Mouse (Mus musculus): Measurements from ENCODE around the gene Blmh. TPM values are rescaled to one million over a fixed set of nuclear protein-coding genes. Genes with fewer than 3 reads are reported as not detected.
A peak's percentile ranks its signal among the peaks of the same experiment; 100 is the strongest.

Blmh gene
- polyA plus RNA-seq, 1 experiment, result 7.2 TPM

DNA sequence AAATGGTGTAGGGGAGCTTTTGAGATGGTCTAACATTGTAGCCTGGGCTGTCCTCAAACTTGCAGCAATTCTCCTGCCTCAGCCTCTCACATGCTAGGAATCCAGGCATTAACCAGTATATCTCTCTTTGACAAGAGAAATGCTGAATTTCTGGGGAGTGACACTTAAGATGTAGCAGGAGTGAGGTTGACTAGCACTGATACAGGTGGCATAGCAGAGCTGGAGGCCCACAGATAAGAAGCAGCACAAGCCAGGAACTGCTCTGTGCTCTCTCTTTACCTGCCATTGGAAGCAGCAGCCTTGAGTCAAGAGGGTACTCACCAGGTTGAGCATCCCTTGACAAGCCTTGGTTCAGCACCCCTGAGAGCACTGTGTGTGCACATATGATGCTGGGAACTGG, 59.6 kb downstream of the Blmh start:
- H3K4me3 ChIP-seq (ENCODE audit: control insufficient read depth, low read depth, low read length), result no peak overlapping the region
- TF ChIP-seq POLR2A (IDR thresholded peaks at IDR 0.05; ENCODE audit: control insufficient read depth, low read depth, low read length) (no peak), CTCF (IDR thresholded peaks at IDR 0.05; ENCODE audit: control insufficient read depth, insufficient read depth, insufficient replicate concordance, low read depth, low read length) (no peak)
- no peaks in the 10 kb centered on the region for H3K27me3 ChIP-seq (ENCODE audit: control insufficient read depth, insufficient read depth, low read length)
- no peak overlapping the region for H3K27ac ChIP-seq (ENCODE audit: control insufficient read depth, insufficient read depth, low read depth, low read length)
- no peaks in the 10 kb centered on the region for H3K4me1 ChIP-seq (ENCODE audit: control insufficient read depth, insufficient read depth, low read length)
- H3K36me3 ChIP-seq (ENCODE audit: control insufficient read depth, insufficient read depth, low read length), result no peaks in the 10 kb centered on the region

DNA sequence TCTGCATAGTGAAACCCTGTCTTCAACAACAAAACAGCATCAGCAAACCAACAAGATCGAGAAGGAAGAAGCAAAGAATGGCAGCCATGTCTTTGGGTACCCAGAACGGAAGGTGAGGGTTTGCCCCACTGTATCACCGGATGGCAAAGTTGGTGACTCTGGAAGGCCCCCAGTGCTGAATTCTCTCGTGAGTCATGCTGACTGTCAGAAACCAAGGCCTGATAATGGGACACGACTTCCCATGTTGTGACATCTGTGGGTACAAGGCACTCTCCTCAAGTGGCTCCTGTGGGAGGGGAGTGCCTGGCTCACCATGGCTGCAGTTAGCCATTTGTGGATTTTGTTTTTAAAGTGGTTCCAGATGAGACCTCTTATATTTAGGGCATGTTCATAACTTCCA, 66.2 kb downstream of the Blmh start:
- Histone ChIP-seq H3K4me1 (ENCODE audit: control insufficient read depth, insufficient read depth, low read length) (no peaks in the 10 kb centered on the region; the same call in 1 of the 2 replicates), H3K27me3 (ENCODE audit: control insufficient read depth, insufficient read depth, low read length) (no peaks in the 10 kb centered on the region), H3K4me3 (ENCODE audit: control insufficient read depth, low read depth, low read length) (no peak overlapping the region), H3K27ac (ENCODE audit: control insufficient read depth, insufficient read depth, low read depth, low read length) (no peak overlapping the region), H3K36me3 (ENCODE audit: control insufficient read depth, insufficient read depth, low read length) (no peaks in the 10 kb centered on the region)
- no peak for TF ChIP-seq CTCF (IDR thresholded peaks at IDR 0.05; ENCODE audit: control insufficient read depth, insufficient read depth, insufficient replicate concordance, low read depth, low read length)
- TF ChIP-seq POLR2A (IDR thresholded peaks at IDR 0.05; ENCODE audit: control insufficient read depth, low read depth, low read length), result no peak

DNA sequence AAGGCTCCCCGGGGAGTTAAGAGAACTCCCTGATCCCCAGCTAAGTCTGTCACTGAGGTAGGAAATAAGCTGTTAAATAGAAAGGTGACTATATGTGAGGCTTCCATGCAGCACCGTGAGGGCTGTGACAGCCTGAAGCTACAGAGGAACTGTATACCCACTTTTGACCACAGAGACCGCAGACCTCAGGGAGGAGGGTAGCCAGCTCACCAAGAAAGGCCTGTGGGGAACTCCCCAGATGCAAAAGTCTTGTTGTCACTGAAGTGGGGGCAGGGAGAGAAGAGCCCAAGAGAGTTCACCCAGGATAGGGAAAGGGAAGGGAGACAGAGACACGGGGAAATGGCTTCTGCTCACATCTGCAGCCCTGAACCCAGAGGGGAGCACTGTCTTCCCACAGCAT, 68.3 kb downstream of the Blmh start:
- Histone ChIP-seq H3K4me3 (ENCODE audit: control insufficient read depth, low read depth, low read length) (no peak overlapping the region), H3K36me3 (ENCODE audit: control insufficient read depth, insufficient read depth, low read length) (no peaks in the 10 kb centered on the region), H3K4me1 (ENCODE audit: control insufficient read depth, insufficient read depth, low read length) (peaks cover 15% of the 10 kb centered on the region), H3K27ac (ENCODE audit: control insufficient read depth, insufficient read depth, low read depth, low read length) (no peak overlapping the region), H3K27me3 (ENCODE audit: control insufficient read depth, insufficient read depth, low read length) (no peaks in the 10 kb centered on the region)
- no peak for TF ChIP-seq POLR2A (IDR thresholded peaks at IDR 0.05; ENCODE audit: control insufficient read depth, low read depth, low read length)
- no peak for TF ChIP-seq CTCF (IDR thresholded peaks at IDR 0.05; ENCODE audit: control insufficient read depth, insufficient read depth, insufficient replicate concordance, low read depth, low read length)

DNA sequence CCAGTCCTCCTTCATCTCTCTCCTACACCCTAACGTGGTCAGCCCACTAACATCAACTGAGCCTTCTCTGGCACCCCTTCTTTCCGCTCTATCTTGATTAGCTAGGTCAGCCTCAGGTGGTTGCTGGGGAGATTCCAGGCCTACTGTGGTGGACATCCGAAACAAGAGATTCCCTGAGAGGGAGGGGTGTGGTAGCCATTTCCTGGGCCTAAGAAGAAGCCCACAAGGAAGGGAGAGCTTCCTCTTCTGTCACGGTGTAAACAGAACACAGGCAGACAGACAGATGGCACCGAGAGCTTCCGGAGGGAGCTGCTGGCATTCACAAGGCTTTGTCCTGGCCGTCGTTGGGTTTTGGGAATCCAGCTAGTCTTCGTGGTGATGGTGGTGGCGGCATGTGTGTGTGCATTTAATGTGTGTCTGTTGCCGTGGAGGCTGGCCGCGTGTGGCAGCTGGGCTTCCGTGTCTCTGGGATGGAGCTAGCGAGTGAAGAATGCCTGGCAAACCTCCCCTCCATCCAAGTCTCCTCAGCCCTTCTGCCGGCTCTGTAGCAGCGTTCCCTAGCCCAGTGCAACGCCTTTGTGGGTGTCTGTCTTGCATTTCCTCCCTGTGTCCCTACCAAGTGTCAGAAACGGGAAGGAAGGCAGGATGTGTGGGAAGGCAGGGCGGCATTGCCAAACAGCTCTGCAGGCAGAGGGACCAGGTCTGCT, 71.5 kb downstream of the Blmh start:
- 0 out of 2 replicates have a peak, but pooled peaks cover 2% of the 10 kb centered on the region for H3K27me3 ChIP-seq (ENCODE audit: control insufficient read depth, insufficient read depth, low read length)

DNA sequence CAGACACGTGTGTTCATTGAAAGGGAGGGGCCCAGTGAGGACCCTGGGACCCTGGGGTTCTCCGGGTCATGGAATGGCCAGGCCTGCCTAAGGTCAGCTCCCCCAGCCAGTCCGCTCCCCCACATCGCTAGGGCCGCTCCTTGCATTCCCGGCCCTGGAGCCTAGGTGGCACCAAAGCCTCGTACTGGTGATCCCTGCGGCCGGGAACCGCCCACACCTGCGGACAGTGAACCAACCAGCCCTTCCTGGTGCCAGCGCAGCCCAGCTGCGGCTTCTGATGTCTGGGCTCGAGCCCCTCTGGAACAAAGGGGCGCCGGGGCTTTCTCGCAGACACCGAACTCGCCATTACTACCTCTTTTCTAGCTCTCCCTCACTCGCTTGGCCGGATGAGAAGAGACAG, 72.7 kb downstream of the Blmh start:
- H3K27me3 ChIP-seq (ENCODE audit: control insufficient read depth, insufficient read depth, low read length), result 0 out of 2 replicates have a peak, but pooled peaks cover 2% of the 10 kb centered on the region

More for the DNA sequence above, 71.5 kb downstream of the Blmh start:
- no peak overlapping the region for H3K4me3 ChIP-seq (ENCODE audit: control insufficient read depth, low read depth, low read length)
- no peak for TF ChIP-seq POLR2A (IDR thresholded peaks at IDR 0.05; ENCODE audit: control insufficient read depth, low read depth, low read length)
- TF ChIP-seq CTCF (IDR thresholded peaks at IDR 0.05; ENCODE audit: control insufficient read depth, insufficient read depth, insufficient replicate concordance, low read depth, low read length), result no peak
- H3K27ac ChIP-seq (ENCODE audit: control insufficient read depth, insufficient read depth, low read depth, low read length), result no peak overlapping the region
- H3K4me1 ChIP-seq (ENCODE audit: control insufficient read depth, insufficient read depth, low read length), result peaks cover 22% of the 10 kb centered on the region
- H3K36me3 ChIP-seq (ENCODE audit: control insufficient read depth, insufficient read depth, low read length), result no peaks in the 10 kb centered on the region

DNA sequence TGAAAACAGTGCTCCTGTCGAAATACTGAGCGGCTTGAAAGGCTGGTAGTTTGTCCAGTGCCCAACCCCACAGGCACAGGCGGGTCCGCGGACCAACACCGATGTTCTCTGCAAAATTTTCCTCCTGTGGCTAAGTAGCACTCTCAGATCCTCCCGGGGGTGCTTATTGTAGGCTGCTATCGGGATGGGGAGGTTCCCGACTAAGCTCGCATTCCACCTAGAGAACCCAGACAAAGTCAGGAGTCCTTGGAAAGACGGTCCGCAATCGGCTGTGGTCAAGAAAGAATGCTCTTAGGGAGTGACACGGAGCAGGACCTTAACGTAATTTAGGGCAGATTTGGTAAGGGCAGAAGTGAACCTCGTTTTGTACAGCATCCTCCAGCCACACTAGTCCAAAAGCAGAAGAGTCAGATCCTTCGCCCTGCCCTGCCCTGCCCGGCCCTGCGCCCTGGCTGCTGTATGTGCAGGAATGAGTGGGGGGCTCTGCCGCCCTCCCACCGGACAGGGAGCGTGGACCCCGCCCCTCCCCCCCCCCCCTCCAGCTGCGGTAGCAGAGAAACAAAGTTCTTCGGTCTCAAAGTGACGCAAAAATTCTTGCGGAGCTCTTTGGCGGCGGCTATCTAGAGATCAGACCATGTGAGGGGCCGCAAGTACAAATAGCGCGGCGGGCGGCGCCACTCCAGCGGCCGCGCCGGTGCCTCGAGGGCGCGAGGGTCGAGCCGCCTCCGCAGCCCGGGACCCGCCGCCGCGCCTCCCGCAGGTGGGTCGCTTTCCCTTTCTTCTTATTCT, 73.5 kb downstream of the Blmh start, which contains the start of gene Slc6a4:
Gene Slc6a4 (plus strand): TSS at position 688 of the 789 bp plus-strand sequence.
- H3K36me3 ChIP-seq (ENCODE audit: control insufficient read depth, insufficient read depth, low read length), result no peaks in the 10 kb centered on the region
- no peak within 1 kb of the TSS for H3K27ac ChIP-seq (ENCODE audit: control insufficient read depth, insufficient read depth, low read depth, low read length)
- peaks cover 22% of the 10 kb centered on the region for H3K4me1 ChIP-seq (ENCODE audit: control insufficient read depth, insufficient read depth, low read length)
- peak within 1 kb of the TSS; percentile 50 for H3K4me3 ChIP-seq (ENCODE audit: control insufficient read depth, low read depth, low read length)
- TF ChIP-seq POLR2A (IDR thresholded peaks at IDR 0.05; ENCODE audit: control insufficient read depth, low read depth, low read length) (no peak), CTCF (IDR thresholded peaks at IDR 0.05; ENCODE audit: control insufficient read depth, insufficient read depth, insufficient replicate concordance, low read depth, low read length) (no peak)
- 0 out of 2 replicates have a peak, but pooled peaks cover 2% of the 10 kb centered on the region for H3K27me3 ChIP-seq (ENCODE audit: control insufficient read depth, insufficient read depth, low read length)

More for the DNA sequence above, 72.7 kb downstream of the Blmh start:
- H3K4me1 ChIP-seq (ENCODE audit: control insufficient read depth, insufficient read depth, low read length), result peaks cover 22% of the 10 kb centered on the region
- H3K27ac ChIP-seq (ENCODE audit: control insufficient read depth, insufficient read depth, low read depth, low read length), result no peak overlapping the region
- H3K4me3 ChIP-seq (ENCODE audit: control insufficient read depth, low read depth, low read length), result peak overlapping the region; percentile 50
- TF ChIP-seq CTCF (IDR thresholded peaks at IDR 0.05; ENCODE audit: control insufficient read depth, insufficient read depth, insufficient replicate concordance, low read depth, low read length) (peak; percentile 74; the same call in 1 of the 2 replicates), POLR2A (IDR thresholded peaks at IDR 0.05; ENCODE audit: control insufficient read depth, low read depth, low read length) (no peak)
- no peaks in the 10 kb centered on the region for H3K36me3 ChIP-seq (ENCODE audit: control insufficient read depth, insufficient read depth, low read length)

DNA sequence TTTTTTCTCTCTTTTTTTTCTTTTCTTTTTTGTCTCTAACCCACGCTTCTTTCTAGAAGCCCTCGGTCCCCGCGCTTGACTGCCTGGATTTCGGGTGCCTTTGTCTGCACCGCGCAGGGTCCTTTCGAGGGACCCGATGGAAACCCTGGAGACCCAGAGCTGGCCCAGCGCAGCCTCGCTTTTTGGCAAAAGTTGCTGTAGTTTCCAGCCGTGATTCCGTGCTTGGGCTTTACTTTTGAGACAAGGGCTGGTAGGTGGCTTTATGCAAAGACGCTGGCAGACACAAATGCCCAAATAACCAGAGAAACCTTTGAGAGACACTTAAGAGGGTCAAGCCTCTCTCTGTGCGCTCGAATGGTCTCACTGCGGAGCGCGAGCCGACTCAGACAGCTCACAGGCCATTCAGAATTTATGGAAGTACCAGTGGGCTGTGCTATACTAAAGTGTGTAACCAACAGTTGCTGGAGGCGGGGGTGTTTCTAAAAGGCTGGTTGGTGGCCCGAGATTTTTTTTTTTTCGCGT, 74.2 kb downstream of the Blmh start:
- Histone ChIP-seq H3K36me3 (ENCODE audit: control insufficient read depth, insufficient read depth, low read length) (no peaks in the 10 kb centered on the region), H3K4me1 (ENCODE audit: control insufficient read depth, insufficient read depth, low read length) (peaks cover 22% of the 10 kb centered on the region), H3K27ac (ENCODE audit: control insufficient read depth, insufficient read depth, low read depth, low read length) (no peak overlapping the region), H3K4me3 (ENCODE audit: control insufficient read depth, low read depth, low read length) (peak overlapping the region; percentile 18; the same call in 1 of the 2 replicates), H3K27me3 (ENCODE audit: control insufficient read depth, insufficient read depth, low read length) (0 out of 2 replicates have a peak, but pooled peaks cover 2% of the 10 kb centered on the region)
- TF ChIP-seq CTCF (IDR thresholded peaks at IDR 0.05; ENCODE audit: control insufficient read depth, insufficient read depth, insufficient replicate concordance, low read depth, low read length) (no peak), POLR2A (IDR thresholded peaks at IDR 0.05; ENCODE audit: control insufficient read depth, low read depth, low read length) (no peak)

Measured in testis, adult 2 months (tissue).